Mouse (Mus musculus): Measurements from ENCODE around the gene Nhsl2. TPM values are rescaled to one million over a fixed set of nuclear protein-coding genes. Genes with fewer than 3 reads are reported as not detected.
A peak's percentile ranks its signal among the peaks of the same experiment; 100 is the strongest.

The Nhsl2 gene
- total RNA-seq, 2 experiments from 2014 or later = 21.5 to 21.9 TPM

GRCm38 (mm10) chrX:102037506-102037905, 188.3 kb downstream of the Nhsl2 start:
- DNase-seq (ENCODE audit: low spot score in 2 of 2) = no peak

GRCm38 (mm10) chrX:102041562-102041961, 192.4 kb downstream of the Nhsl2 start:
- DNase-seq (ENCODE audit: low spot score in 2 of 2) = no peak

- DNase-seq (ENCODE audit: low spot score in 2 of 2) = no peak
Measured at GRCm38 (mm10) chrX:102042386-102042785, 193.2 kb downstream of the Nhsl2 start.

- DNase-seq (ENCODE audit: low spot score in 2 of 2) = no peak
Measured at GRCm38 (mm10) chrX:102050552-102050951, 201.4 kb downstream of the Nhsl2 start.

GRCm38 (mm10) chrX:102051225-102051624, 202.0 kb downstream of the Nhsl2 start:
- no peak for DNase-seq (ENCODE audit: low spot score in 2 of 2)

GRCm38 (mm10) chrX:102053371-102053770, 204.2 kb downstream of the Nhsl2 start:
- no peak for DNase-seq (ENCODE audit: low spot score in 2 of 2)

GRCm38 (mm10) chrX:102054009-102054408, 204.8 kb downstream of the Nhsl2 start:
- DNase-seq (ENCODE audit: low spot score in 2 of 2) = no peak

- no peak for DNase-seq (ENCODE audit: low spot score in 2 of 2)
Measured at GRCm38 (mm10) chrX:102059437-102059836, 210.3 kb downstream of the Nhsl2 start.

- no peak for DNase-seq (ENCODE audit: low spot score in 2 of 2)
Measured at GRCm38 (mm10) chrX:102060243-102060642, 211.1 kb downstream of the Nhsl2 start.

GRCm38 (mm10) chrX:102060891-102061290, 211.7 kb downstream of the Nhsl2 start:
- no peak for DNase-seq (ENCODE audit: low spot score in 2 of 2)

GRCm38 (mm10) chrX:102064062-102064461, 214.9 kb downstream of the Nhsl2 start:
- no peak for DNase-seq (ENCODE audit: low spot score in 2 of 2)

GRCm38 (mm10) chrX:102065213-102065775, 216.1 kb downstream of the Nhsl2 start:
- DNase-seq (ENCODE audit: low spot score in 2 of 2) = no peak

- DNase-seq (ENCODE audit: low spot score in 2 of 2) = peak; percentile 78 to 84
Measured at GRCm38 (mm10) chrX:102066134-102066533, 216.9 kb downstream of the Nhsl2 start.

GRCm38 (mm10) chrX:102067118-102067517, 217.9 kb downstream of the Nhsl2 start:
- DNase-seq (ENCODE audit: low spot score in 2 of 2) = no peak

- no peak for DNase-seq (ENCODE audit: low spot score in 2 of 2)
Measured at GRCm38 (mm10) chrX:102068811-102069540, 219.8 kb downstream of the Nhsl2 start.

GRCm38 (mm10) chrX:102070591-102071471, 221.6 kb downstream of the Nhsl2 start, which contains the start of gene Rtl5:
TSS of gene Rtl5 (minus strand) at chrX:102071304.
- DNase-seq (ENCODE audit: low spot score in 2 of 2) = peak; percentile 69 to 75

GRCm38 (mm10) chrX:102071517-102071916, 222.3 kb downstream of the Nhsl2 start:
- DNase-seq (ENCODE audit: low spot score in 2 of 2) = no peak

- no peak for DNase-seq (ENCODE audit: low spot score in 2 of 2)
Measured at GRCm38 (mm10) chrX:102073605-102074325, 224.6 kb downstream of the Nhsl2 start.

- no peak for DNase-seq (ENCODE audit: low spot score in 2 of 2)
Measured at GRCm38 (mm10) chrX:102074435-102074834, 225.2 kb downstream of the Nhsl2 start.

GRCm38 (mm10) chrX:102075158-102075557, 226.0 kb downstream of the Nhsl2 start:
- DNase-seq (ENCODE audit: low spot score in 2 of 2) = no peak
